Mouse (Mus musculus): ENCODE measurements at regions not wholly inside any gene's neighbourhood (a gene's known extent, or its start where the extent isn't known, plus 50 kb on each side); places are given as distances from the start of the nearest gene placed in this dataset.
"Not testable (repeated sequence)": the region's sequence is repeated elsewhere in the genome, so short reads cannot be mapped to it uniquely, and the experiment has no call there.

DNA sequence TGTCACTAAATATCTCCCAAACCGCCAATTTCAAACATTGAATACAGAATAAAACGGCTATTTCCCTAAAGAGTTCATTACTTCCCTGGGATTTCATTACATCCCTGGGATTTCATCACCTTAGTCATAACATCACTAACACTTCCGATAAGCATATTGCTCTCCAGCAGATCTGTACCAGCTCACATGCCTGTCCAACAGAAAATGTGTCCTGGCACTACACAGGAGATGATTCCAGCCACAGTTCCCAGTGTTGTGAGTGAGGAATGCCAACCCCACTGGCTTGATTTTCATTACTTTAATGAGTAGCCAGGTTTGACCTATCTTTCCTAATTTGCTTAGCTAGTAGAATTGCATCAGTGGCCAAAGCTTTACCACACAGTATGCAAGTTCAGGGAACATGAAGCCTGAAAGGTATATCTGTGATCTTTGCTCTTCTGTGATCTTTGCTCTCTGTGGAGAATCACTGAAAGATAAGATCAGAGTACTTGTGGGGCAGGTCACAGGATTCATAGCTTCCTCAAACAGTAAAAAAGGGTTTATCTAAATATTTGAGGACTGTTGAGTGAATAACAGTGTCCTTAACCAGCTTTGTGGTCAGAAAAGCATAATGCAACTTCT lies 1115.5 kb upstream of the 1700009N14Rik start:
- no peak overlapping the region for H3K4me3 ChIP-seq (ENCODE audit: low read depth, low read length)
- no peaks in the 10 kb centered on the region for H3K9me3 ChIP-seq (replicated peaks; ENCODE audit: control insufficient read depth, insufficient read depth, low read length, poor library complexity, severe bottlenecking)
- H3K27ac ChIP-seq (ENCODE audit: insufficient read depth, low read length): no peak overlapping the region
- H3K4me1 ChIP-seq (ENCODE audit: control insufficient read depth, insufficient read depth, low read length): no peaks in the 10 kb centered on the region
- no peak overlapping the region for H3K9ac ChIP-seq (ENCODE audit: low read depth, poor library complexity, severe bottlenecking)
- TF ChIP-seq POLR2A (IDR thresholded peaks at IDR 0.05; ENCODE audit: insufficient read depth, low read length): no peak
- TF ChIP-seq EP300 (IDR thresholded peaks at IDR 0.05; ENCODE audit: insufficient read depth, low read depth, low read length): no peak
- TF ChIP-seq CTCF (IDR thresholded peaks at IDR 0.05; ENCODE audit: low read depth, low read length): no peak
- no peaks in the 10 kb centered on the region for H3K36me3 ChIP-seq (ENCODE audit: control insufficient read depth, insufficient read depth, low read length, poor library complexity, severe bottlenecking)
- no peaks in the 10 kb centered on the region for H3K27me3 ChIP-seq (ENCODE audit: control insufficient read depth, insufficient read depth, low read length, poor library complexity, severe bottlenecking)

DNA sequence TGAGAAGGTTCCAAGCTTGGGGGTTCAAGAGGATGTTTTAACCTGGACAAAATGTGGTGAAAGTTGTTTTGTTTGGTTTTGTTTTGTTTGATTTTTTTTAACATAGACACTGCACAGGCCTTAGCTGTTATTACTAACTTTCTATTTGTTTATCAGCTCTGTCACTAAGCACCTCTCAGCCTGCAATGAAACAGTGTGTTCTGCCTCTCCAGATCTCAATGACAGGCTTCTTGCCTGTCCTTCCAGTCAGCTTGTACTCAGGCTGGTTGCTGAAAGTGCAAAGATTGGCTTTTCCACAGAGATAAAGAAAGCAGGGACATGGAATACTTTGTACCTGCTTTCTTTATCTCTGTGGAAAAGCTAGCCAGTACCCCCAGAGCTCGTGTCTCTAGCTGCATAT lies 1114.9 kb upstream of the 1700009N14Rik start:
- H3K4me1 ChIP-seq (ENCODE audit: control insufficient read depth, insufficient read depth, low read length): no peaks in the 10 kb centered on the region
- H3K9me3 ChIP-seq (replicated peaks; ENCODE audit: control insufficient read depth, insufficient read depth, low read length, poor library complexity, severe bottlenecking): no peaks in the 10 kb centered on the region
- H3K36me3 ChIP-seq (ENCODE audit: control insufficient read depth, insufficient read depth, low read length, poor library complexity, severe bottlenecking): no peaks in the 10 kb centered on the region
- no peak for TF ChIP-seq CTCF (IDR thresholded peaks at IDR 0.05; ENCODE audit: low read depth, low read length)
- TF ChIP-seq POLR2A (IDR thresholded peaks at IDR 0.05; ENCODE audit: insufficient read depth, low read length): no peak
- no peak for TF ChIP-seq EP300 (IDR thresholded peaks at IDR 0.05; ENCODE audit: insufficient read depth, low read depth, low read length)
- H3K9ac ChIP-seq (ENCODE audit: low read depth, poor library complexity, severe bottlenecking): no peak overlapping the region
- H3K4me3 ChIP-seq (ENCODE audit: low read depth, low read length): no peak overlapping the region
- no peak overlapping the region for H3K27ac ChIP-seq (ENCODE audit: insufficient read depth, low read length)
- H3K27me3 ChIP-seq (ENCODE audit: control insufficient read depth, insufficient read depth, low read length, poor library complexity, severe bottlenecking): no peaks in the 10 kb centered on the region

DNA sequence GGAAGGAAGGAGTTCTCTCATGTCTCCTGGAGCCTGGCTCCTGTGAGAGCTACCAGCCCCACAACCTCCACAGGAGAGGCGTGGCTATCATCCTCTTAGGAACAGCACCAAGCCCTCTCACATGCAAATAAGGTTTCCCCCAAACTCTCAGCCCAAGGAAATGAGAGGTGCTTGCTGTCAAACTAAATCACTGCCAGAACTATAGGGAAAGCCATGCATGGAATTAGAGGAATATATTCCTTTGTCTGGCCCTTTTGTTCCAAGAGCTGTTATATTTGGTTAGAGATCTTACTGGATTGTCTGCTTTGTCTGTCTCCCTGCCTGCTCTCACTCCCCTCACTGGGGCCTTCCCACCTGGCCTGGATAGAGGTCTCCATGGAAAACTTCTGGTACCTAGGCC lies 1079.0 kb upstream of the 1700009N14Rik start:
- no peaks in the 10 kb centered on the region for H3K9me3 ChIP-seq (replicated peaks; ENCODE audit: control insufficient read depth, insufficient read depth, low read length, poor library complexity, severe bottlenecking)
- no peak overlapping the region for H3K9ac ChIP-seq (ENCODE audit: low read depth, poor library complexity, severe bottlenecking)
- no peaks in the 10 kb centered on the region for H3K36me3 ChIP-seq (ENCODE audit: control insufficient read depth, insufficient read depth, low read length, poor library complexity, severe bottlenecking)
- H3K27ac ChIP-seq (ENCODE audit: insufficient read depth, low read length): no peak overlapping the region
- no peak overlapping the region for H3K4me3 ChIP-seq (ENCODE audit: low read depth, low read length)
- no peaks in the 10 kb centered on the region for H3K4me1 ChIP-seq (ENCODE audit: control insufficient read depth, insufficient read depth, low read length)
- TF ChIP-seq POLR2A (IDR thresholded peaks at IDR 0.05; ENCODE audit: insufficient read depth, low read length) (no peak), CTCF (IDR thresholded peaks at IDR 0.05; ENCODE audit: low read depth, low read length) (no peak)
- H3K27me3 ChIP-seq (ENCODE audit: control insufficient read depth, insufficient read depth, low read length, poor library complexity, severe bottlenecking): no peaks in the 10 kb centered on the region

DNA sequence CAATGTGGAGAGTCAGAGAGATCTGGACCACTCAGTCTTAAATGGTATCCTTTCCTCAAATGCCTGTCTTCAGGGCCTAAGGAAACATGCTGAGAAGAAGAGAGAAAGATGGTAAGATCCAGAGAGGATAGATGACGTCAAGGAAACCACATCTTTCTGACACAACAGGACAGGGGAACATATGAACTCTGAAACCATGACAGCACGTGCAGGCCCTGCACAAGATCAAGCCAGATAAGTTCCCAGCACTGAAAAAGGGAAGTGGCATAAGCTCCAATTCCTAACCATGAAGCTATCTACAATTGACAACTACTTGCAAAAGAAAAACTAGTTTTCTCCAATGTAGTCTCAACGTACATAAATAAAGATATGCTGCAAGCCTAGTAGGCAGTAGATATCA lies 1068.2 kb upstream of the 1700009N14Rik start:
- H3K4me1 ChIP-seq (ENCODE audit: control insufficient read depth, insufficient read depth, low read length): no peaks in the 10 kb centered on the region
- H3K27me3 ChIP-seq (ENCODE audit: control insufficient read depth, insufficient read depth, low read length, poor library complexity, severe bottlenecking): no peaks in the 10 kb centered on the region
- H3K9me3 ChIP-seq (replicated peaks; ENCODE audit: control insufficient read depth, insufficient read depth, low read length, poor library complexity, severe bottlenecking): no peaks in the 10 kb centered on the region; the same call in 1 of the 2 replicates
- no peak overlapping the region for H3K4me3 ChIP-seq (ENCODE audit: low read depth, low read length)
- no peak overlapping the region for H3K9ac ChIP-seq (ENCODE audit: low read depth, poor library complexity, severe bottlenecking)
- no peaks in the 10 kb centered on the region for H3K36me3 ChIP-seq (ENCODE audit: control insufficient read depth, insufficient read depth, low read length, poor library complexity, severe bottlenecking)
- TF ChIP-seq POLR2A (IDR thresholded peaks at IDR 0.05; ENCODE audit: insufficient read depth, low read length) (no peak), CTCF (IDR thresholded peaks at IDR 0.05; ENCODE audit: low read depth, low read length) (no peak), EP300 (IDR thresholded peaks at IDR 0.05; ENCODE audit: insufficient read depth, low read depth, low read length) (no peak)
- no peak overlapping the region for H3K27ac ChIP-seq (ENCODE audit: insufficient read depth, low read length)

DNA sequence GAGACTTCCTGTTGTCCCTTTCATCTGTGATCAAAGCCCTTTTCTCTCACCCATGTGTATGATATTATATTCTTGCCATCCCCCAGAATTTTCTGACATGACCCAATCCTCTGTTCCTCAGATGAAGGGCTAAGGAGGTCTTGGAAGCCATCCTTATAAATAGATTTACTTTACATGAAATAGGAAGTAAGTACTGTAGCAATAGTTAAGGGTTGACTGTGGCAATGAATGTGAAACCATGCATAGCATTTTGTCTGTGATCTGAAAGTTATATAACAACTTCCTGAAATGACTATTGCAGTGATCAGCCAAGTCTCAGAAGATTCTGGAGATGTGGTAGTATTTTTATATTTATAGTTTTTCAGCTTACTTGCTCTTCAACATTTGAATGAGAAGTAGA lies 1053.5 kb upstream of the 1700009N14Rik start:
- H3K9ac ChIP-seq (ENCODE audit: low read depth, poor library complexity, severe bottlenecking): no peak overlapping the region
- no peaks in the 10 kb centered on the region for H3K9me3 ChIP-seq (replicated peaks; ENCODE audit: control insufficient read depth, insufficient read depth, low read length, poor library complexity, severe bottlenecking)
- no peaks in the 10 kb centered on the region for H3K36me3 ChIP-seq (ENCODE audit: control insufficient read depth, insufficient read depth, low read length, poor library complexity, severe bottlenecking)
- TF ChIP-seq EP300 (IDR thresholded peaks at IDR 0.05; ENCODE audit: insufficient read depth, low read depth, low read length) (no peak), POLR2A (IDR thresholded peaks at IDR 0.05; ENCODE audit: insufficient read depth, low read length) (no peak), CTCF (IDR thresholded peaks at IDR 0.05; ENCODE audit: low read depth, low read length) (no peak)
- no peaks in the 10 kb centered on the region for H3K4me1 ChIP-seq (ENCODE audit: control insufficient read depth, insufficient read depth, low read length)
- no peak overlapping the region for H3K4me3 ChIP-seq (ENCODE audit: low read depth, low read length)
- H3K27me3 ChIP-seq (ENCODE audit: control insufficient read depth, insufficient read depth, low read length, poor library complexity, severe bottlenecking): no peaks in the 10 kb centered on the region
- no peak overlapping the region for H3K27ac ChIP-seq (ENCODE audit: insufficient read depth, low read length)

DNA sequence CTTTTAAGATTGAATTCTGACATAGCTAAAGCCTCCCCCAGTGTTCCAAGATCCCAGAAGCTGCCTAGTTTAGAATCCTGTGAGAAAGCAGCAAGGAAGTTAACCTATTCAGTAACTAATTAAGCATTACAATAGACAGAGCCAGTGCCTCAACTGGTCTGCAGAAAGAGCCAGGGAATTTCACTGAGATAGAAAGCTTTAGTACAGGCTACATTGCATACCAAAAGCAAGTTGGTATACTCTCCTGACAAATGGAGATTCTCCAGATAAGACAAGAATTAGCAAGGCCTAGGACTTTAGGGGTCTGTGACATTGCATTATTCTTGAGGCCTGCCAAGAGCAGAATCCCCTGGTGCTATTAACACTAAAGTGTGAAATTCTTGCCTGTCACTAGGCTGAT lies 1014.8 kb upstream of the 1700009N14Rik start:
- H3K4me3 ChIP-seq (ENCODE audit: low read depth, low read length); H3K9me3 ChIP-seq (replicated peaks; ENCODE audit: control insufficient read depth, insufficient read depth, low read length, poor library complexity, severe bottlenecking); H3K27ac ChIP-seq (ENCODE audit: insufficient read depth, low read length); H3K36me3 ChIP-seq (ENCODE audit: control insufficient read depth, insufficient read depth, low read length, poor library complexity, severe bottlenecking); H3K9ac ChIP-seq (ENCODE audit: low read depth, poor library complexity, severe bottlenecking); H3K4me1 ChIP-seq (ENCODE audit: control insufficient read depth, insufficient read depth, low read length); H3K27me3 ChIP-seq (ENCODE audit: control insufficient read depth, insufficient read depth, low read length, poor library complexity, severe bottlenecking): not testable (repeated sequence)
